Mouse (Mus musculus): ENCODE data around the gene Stx8.
A peak's percentile ranks its signal among the peaks of the same experiment; 100 is the strongest.

The Stx8 gene

DNA sequence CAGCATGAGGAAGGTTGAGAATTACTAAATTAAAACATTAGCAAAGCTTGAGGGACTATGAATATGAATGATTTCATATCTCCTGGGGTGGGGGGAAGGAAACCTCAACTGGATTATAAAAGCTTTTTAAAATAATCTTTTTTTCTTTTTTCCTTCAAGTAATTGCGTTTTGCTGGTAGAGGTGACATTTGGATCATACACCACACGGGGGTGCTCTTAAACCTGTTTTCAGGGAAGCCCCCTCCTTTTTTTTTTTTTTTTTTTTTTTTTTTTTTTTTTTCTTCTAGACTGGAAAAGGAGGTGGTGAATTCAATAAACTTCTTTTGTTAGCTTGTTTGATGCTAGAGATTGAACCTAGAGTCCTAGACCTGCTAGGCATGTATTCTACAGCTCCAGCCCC lies 9.3 kb downstream of the Stx8 start:
- no peak for DNase-seq (ENCODE audit: low spot score in 2 of 2)

GRCm38 (mm10) chr11:67983564-67983963 lies 17.6 kb downstream of the Stx8 start:
- DNase-seq (ENCODE audit: low spot score in 2 of 2): no peak

DNA sequence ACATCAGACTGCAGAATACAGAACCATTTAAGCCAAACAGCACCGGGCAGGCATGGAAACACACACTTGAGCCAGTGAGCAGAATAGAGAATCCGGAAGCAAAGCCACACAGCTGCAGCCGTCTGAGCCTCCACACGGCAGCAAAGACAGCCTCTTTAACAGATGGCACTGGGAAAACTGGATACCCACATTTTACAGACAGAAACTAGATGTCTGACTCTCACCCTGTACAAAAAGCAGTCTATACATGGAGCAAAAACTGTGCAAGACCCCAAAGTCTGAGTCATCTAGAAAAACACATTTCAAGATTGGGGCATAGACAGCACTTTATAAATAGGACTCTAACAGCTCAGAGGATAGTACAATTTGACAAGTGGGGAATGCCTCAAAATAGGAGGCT lies 25.2 kb downstream of the Stx8 start:
- no peak for DNase-seq (ENCODE audit: low spot score in 2 of 2)

DNA sequence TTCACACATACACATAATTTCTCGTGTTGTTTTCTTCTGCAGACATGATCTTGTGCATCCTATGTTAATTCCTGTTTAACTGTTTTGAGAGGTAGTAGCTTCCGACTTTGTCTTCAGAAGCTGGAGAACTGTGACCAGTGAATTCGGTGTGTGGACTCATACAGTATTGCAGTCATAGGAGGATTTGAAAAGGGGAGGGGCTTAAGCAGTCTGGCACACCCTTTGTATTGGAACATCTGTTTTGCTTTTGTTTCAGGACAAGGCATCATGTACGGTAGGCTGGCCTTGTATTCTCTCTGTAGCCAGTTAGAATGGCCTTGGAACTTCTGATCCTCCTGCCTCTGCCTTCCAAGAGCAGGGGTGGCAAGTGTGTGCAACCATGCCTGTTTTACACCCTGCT lies 30.0 kb downstream of the Stx8 start:
- no peak for DNase-seq (ENCODE audit: low spot score in 2 of 2)

DNA sequence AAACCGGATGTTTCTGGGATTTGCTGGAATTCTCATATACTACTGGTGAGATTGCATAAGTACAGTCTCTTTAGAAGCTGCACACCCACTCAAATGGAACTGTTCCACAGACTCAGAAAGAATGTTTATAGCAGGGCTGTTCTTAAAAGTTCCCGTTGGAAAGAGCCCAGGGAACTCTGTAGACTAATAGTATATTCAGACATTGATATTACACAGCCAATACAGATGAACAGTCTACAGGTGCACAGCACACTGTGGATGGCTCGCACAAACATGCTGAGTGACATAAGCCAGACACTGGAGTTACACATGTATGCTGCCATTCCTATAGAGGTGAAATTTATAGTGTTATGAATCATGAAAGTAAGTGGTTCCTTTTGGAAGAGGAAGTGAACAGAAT lies 32.9 kb downstream of the Stx8 start:
- no peak for DNase-seq (ENCODE audit: low spot score in 2 of 2)

DNA sequence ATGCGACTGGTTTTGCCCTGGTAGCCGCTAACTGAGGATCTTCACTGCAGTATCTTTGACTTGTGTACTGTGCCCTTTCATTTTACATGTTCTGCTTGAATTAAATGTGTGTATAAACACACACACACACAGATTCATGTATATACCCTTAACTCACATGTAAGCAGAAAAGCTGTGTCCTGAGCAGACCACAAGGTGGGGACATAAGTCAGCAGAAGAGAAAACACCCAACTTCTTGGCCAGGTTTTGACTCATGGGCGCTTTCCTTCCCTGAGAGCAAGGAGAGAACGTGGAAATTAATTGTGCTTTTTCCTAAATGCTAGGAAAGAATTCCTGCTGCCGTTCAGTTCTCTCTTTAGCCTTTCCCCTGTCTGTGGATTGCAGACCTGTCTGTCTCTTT lies 33.6 kb downstream of the Stx8 start:
- DNase-seq (ENCODE audit: low spot score in 2 of 2): no peak

DNA sequence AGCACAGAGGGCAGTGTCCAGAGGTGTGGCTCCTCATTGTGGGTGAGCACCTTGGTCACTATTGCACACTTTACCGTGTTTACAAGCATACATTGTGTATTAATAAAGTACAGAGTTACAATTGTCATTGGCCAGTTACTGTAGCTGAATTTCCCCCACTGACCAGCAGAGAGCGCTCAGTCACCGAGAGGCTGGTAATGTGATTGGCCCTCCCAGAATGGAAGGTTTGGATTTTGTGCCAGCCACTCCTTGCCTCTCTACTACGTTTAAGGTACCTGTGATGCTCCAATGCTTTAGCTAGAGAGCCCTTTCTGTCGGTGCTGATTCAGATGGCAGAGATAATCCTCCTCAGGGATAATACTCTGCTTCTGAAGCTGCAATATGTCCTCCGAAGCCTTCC lies 38.2 kb downstream of the Stx8 start:
- peak; percentile 42 to 58 for DNase-seq (ENCODE audit: low spot score in 2 of 2)

- DNase-seq (ENCODE audit: low spot score in 2 of 2): no peak
Measured at GRCm38 (mm10) chr11:68006216-68006789, 40.3 kb downstream of the Stx8 start.

DNA sequence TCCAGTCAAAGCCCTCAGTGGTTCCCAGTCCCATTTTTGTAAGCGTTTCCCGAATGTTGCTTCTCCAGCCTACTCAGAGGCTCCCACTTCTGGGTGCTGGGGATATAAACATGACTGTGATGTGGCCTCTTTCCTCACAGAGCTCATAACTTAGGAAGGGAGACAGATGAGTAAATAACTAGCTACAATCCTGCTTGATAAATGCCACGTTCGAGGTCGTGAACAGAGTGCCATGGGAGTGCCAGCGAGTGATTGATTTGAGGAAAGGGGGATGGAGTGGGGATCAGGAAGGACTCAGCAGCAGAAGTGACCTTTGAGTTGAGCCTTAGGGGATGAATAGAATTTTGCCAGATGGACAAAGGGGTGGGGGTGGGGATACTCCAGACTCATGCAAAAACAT lies 41.7 kb downstream of the Stx8 start:
- no peak for DNase-seq (ENCODE audit: low spot score in 2 of 2)

GRCm38 (mm10) chr11:68009377-68009776 lies 43.4 kb downstream of the Stx8 start:
- DNase-seq (ENCODE audit: low spot score in 2 of 2): no peak

GRCm38 (mm10) chr11:68012207-68012606 lies 46.2 kb downstream of the Stx8 start:
- no peak for DNase-seq (ENCODE audit: low spot score in 2 of 2)

- no peak for DNase-seq (ENCODE audit: low spot score in 2 of 2)
Measured at GRCm38 (mm10) chr11:68018191-68018590, 52.2 kb downstream of the Stx8 start.

DNA sequence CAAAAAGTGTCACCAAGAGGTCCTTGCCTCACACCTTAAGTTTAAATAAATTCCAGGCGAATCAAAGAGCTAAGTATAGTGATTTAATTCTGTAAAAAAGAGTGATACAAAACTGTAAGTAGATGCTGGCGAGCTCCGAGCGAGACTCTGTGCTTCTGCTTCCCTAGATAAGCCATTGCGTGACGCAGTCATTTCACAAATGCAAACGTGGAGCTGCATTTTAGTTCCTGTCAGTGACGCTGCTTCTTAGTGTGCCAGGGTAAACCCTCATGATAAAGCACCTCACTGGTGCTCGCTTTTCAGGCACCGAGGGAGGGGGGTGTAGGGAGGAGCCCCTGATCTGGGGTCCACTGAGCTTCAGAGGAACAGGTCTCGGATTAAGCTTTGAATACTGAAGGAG lies 53.2 kb downstream of the Stx8 start:
- DNase-seq (ENCODE audit: low spot score in 2 of 2): no peak

DNA sequence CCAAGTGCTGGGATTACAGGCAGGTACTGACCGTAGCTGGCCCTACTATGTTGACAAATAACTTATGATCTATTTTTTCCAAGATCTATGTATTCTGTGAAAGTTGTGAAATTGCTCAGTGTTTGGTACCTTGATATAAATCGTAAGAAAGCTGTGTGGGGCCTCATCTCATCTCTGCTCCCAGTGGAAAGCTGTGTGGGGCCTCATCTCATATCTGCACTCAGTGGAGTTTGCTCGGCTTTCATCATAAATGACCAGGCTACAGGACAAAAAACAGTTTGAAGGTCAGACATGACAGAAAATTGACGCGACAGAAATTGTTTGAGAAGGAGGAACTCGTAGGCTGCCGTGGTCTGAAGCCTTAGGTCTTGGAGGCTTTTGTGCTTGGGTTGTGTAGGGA lies 56.0 kb downstream of the Stx8 start:
- no peak for DNase-seq (ENCODE audit: low spot score in 2 of 2)

DNA sequence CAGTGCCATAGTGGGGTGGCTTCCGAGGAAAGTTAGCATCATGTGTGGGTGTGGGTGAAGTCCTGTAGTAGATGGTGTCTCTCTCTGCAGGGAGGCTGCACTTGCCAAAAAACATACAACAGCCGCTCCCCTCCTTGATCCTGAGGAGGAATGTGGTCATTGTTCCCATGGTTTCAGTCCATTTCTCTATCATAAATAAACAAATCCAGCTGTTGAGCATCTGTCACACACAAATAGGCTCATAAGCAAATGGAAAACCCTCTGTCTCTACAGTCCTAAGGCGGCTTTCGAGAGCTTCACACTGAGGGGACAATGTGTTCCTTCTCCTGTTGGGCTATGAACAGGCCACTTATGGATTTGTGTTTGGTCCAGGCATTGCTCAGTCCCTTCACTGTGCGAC lies 56.9 kb downstream of the Stx8 start:
- DNase-seq (ENCODE audit: low spot score in 2 of 2): no peak

GRCm38 (mm10) chr11:68023811-68024369 lies 57.9 kb downstream of the Stx8 start:
- no peak for DNase-seq (ENCODE audit: low spot score in 2 of 2)

DNA sequence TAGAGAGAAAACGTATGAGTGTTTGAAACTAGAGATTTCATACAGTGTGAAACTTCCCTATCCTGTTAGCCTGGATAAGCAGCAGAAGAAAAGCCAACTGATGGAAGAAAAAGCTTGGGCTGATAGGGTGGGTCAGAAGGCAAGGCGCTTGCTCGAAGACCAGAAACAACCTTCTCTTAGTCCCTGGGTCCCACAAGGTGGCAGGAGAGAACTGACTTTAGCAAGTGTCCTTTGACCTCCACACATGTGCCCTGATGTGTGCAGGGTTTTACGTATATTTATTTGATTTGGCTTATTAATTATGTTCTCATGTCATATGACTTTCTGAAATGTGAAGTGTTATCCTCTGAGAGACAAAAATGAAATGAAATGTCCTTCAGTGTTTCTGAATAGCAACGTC lies 60.6 kb downstream of the Stx8 start:
- DNase-seq (ENCODE audit: low spot score in 2 of 2): no peak

DNA sequence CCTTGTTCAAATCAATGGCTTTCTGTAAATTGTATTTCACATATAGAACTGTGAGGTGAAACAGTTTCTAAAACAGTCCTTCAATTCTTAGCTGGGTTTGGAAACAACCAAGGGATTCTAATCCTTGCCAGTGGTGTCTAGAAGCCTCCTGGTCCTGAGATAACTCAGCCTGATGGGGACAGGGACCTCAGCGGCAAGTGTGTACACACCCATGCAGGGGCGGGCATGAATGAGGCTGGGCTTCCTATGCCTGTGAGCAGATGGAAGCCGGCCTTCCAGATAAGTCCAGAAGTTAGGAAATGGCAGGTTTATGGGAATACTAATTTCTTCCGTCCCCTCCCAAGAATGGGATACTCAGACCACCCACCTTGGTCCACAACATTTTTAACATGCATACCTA lies 63.1 kb downstream of the Stx8 start:
- no peak for DNase-seq (ENCODE audit: low spot score in 2 of 2)

- no peak for DNase-seq (ENCODE audit: low spot score in 2 of 2)
Measured at GRCm38 (mm10) chr11:68029871-68030270, 63.9 kb downstream of the Stx8 start.

GRCm38 (mm10) chr11:68030771-68031170 lies 64.8 kb downstream of the Stx8 start:
- no peak for DNase-seq (ENCODE audit: low spot score in 2 of 2)

DNA sequence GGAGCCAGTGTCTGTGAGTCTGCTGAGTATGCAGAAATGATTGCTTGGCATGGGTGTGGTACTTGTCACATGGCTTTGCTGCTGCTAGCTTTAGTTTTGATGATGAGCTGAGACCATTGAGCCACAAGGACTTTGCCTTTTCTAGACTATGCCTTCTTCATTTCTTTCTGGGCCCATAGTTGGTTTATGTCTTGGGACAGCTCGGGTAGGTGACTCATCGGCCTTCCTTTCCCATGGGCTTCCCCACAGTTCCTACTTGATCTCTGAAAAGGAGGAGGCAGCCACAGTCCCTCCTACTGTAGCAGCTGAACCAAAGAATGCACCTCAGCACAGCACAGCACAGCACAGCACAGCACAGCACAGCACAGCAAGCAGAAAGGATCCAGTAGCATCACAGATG lies 66.5 kb downstream of the Stx8 start:
- no peak for DNase-seq (ENCODE audit: low spot score in 2 of 2)

DNA sequence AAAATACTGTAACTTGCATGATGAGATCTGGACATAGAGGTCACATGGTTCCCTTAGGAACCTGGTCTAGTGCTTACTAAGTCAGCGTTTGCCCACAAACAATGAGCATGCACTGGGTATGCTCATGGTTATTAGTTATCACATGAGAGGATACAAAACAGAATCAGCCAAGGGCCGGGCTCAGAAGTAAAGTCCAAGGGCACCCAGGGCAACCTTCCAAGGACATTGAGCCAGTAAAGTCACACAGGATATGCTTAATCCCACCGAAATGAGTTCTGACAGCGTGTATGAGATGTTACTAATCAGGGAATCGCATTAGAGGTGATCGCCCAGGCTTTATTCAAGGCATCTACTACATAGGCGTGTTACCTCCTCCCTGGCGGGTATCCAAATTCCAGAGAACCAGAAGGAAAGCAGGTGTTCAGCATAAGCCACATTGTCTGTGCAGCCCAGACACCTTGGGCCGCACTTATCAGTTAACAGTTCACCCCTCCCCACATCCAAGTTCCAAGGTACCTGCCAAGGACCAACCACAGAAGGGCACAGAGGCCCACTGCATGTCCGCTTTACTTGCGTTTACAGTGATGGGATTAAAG lies 67.4 kb downstream of the Stx8 start:
- no peak for DNase-seq (ENCODE audit: low spot score in 2 of 2)

GRCm38 (mm10) chr11:68034422-68034821 lies 68.4 kb downstream of the Stx8 start:
- DNase-seq (ENCODE audit: low spot score in 2 of 2): no peak
